Mouse (Mus musculus): ENCODE measurements around the gene Tmco4.
A peak's percentile ranks its signal among the peaks of the same experiment; 100 is the strongest.
"Not testable (repeated sequence)": the region's sequence is repeated elsewhere in the genome, so short reads cannot be mapped to it uniquely, and the experiment has no call there.

Tmco4 gene

GRCm38 (mm10) chr4:138972139-138972826 is 405 bp upstream of the Tmco4 start:
- peak in 1 of 2 experiments; percentile 21 for DNase-seq (ENCODE audit: low read depth in 2 of 2, low spot score in 2 of 2)

GRCm38 (mm10) chr4:138973719-138974115 is 1.0 kb downstream of the Tmco4 start:
- no peak for DNase-seq (ENCODE audit: low read depth in 2 of 2, low spot score in 2 of 2)

DNA sequence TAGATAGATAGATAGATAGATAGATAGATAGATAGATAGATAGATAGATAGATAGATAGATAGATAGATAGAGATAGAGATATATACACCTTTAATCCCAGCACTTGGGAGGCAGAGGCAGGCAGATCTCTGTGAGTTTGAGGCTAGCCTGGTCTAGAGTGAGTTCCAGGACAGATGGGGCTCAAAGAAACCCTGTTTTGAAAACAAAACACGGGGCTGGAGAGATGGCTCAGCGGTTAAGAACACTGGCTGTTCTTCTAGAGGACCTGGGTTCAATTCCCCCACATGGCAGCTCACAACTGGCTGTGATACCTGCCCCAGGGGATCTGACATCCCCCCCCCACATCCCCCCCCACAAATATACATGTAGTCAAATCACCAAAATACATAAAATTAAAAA is 1.9 kb downstream of the Tmco4 start:
- DNase-seq (ENCODE audit: low read depth in 2 of 2, low spot score in 2 of 2): not testable (repeated sequence)

DNA sequence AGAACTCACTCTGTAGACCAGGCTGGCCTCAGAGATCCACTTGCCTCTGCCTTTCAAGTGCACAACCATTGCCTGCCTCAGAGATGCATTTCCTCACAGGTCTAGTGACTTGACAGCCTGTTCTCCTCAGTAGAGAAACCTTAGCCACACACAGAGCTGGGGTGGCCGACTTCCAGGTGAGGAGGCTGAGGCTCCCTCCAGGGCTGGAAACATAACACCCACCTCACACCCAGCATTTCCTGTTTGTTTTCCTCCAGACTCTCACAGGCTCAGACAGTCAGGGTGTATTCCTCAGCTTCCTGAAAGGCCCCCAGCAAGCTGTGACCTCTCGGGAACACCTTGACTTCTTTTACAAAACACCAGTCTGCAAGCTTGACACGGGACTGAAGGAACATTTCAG is 2.5 kb downstream of the Tmco4 start:
- no peak for DNase-seq (ENCODE audit: low read depth in 2 of 2, low spot score in 2 of 2)

DNA sequence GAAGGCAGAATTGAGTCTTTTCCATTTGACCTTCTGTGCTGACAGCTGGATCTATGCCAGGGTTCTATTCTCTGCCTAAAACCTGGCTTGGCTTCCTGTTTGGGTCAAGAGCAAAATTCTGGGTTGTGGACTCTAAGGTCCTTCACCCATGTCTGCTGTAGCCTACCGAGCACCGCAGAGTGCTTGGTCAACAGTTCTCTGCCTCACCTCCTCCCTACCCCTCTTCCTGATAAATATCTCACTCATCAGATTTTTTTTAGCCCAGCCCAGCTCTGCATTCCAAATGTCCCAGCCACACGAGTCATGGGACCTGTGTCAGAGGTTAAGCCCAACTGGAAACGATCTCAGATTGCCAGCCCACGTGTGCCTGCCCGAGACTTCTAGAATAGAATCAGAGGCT is 3.4 kb downstream of the Tmco4 start:
- no peak for DNase-seq (ENCODE audit: low read depth in 2 of 2, low spot score in 2 of 2)

GRCm38 (mm10) chr4:138980021-138980420 is 7.3 kb downstream of the Tmco4 start:
- DNase-seq (ENCODE audit: low read depth in 2 of 2, low spot score in 2 of 2): no peak

GRCm38 (mm10) chr4:138980771-138981420 is 8.2 kb downstream of the Tmco4 start:
- no peak for DNase-seq (ENCODE audit: low read depth in 2 of 2, low spot score in 2 of 2)

DNA sequence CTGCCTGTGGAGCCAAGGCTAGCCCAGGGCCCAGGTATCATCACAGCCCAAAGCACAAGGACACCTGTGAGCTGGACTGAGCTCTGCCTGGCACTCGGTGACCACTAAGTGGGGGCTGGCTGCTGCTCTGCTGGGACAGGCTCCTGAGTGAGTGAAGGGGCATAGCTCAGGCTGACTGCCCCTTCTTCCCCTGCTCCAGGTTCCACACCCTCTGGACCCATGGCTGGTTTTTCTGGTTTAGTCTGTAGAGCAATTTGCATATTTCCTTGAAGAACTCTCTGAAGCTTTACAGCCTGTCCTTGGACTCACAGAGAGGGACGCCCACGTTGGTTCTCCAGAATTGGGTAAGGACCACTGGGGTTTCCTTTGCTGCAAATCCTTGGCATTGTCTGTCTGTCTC is 10.7 kb downstream of the Tmco4 start:
- DNase-seq (ENCODE audit: low read depth in 2 of 2, low spot score in 2 of 2): no peak

DNA sequence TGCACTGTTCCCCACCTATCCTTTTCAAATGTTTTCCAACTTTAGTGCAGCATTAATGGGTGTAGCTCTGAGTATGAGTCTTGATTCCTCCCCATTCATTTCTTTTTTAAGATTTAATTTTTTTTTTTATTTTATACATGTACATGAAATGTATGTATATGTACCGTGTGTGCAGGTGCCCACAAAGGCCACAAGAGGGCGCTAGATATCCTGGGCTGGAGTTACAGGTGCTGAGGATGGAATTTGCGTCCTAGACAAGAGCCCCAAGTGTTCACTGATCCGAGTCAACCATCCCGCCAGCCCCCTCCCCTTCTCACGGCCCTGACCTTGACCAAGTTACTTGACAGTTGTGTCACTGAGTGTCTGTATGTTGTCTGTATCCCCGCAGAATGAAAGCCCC is 12.1 kb downstream of the Tmco4 start:
- DNase-seq (ENCODE audit: low read depth in 2 of 2, low spot score in 2 of 2): no peak

GRCm38 (mm10) chr4:138986280-138986679 is 13.6 kb downstream of the Tmco4 start:
- no peak for DNase-seq (ENCODE audit: low read depth in 2 of 2, low spot score in 2 of 2)

- no peak for DNase-seq (ENCODE audit: low read depth in 2 of 2, low spot score in 2 of 2)
Observed at GRCm38 (mm10) chr4:138994389-138994788, 21.7 kb downstream of the Tmco4 start.

- DNase-seq (ENCODE audit: low read depth in 2 of 2, low spot score in 2 of 2): peak; percentile 37 to 44
Observed at GRCm38 (mm10) chr4:138996410-138996809, 23.7 kb downstream of the Tmco4 start.

- DNase-seq (ENCODE audit: low read depth in 2 of 2, low spot score in 2 of 2): peak in 1 of 2 experiments; percentile 8
Observed at GRCm38 (mm10) chr4:138997121-138997520, 24.4 kb downstream of the Tmco4 start.

- DNase-seq (ENCODE audit: low read depth in 2 of 2, low spot score in 2 of 2): no peak
Observed at GRCm38 (mm10) chr4:138998611-138999010, 25.9 kb downstream of the Tmco4 start.

- DNase-seq (ENCODE audit: low read depth in 2 of 2, low spot score in 2 of 2): no peak
Observed at GRCm38 (mm10) chr4:139001026-139001425, 28.3 kb downstream of the Tmco4 start.

DNA sequence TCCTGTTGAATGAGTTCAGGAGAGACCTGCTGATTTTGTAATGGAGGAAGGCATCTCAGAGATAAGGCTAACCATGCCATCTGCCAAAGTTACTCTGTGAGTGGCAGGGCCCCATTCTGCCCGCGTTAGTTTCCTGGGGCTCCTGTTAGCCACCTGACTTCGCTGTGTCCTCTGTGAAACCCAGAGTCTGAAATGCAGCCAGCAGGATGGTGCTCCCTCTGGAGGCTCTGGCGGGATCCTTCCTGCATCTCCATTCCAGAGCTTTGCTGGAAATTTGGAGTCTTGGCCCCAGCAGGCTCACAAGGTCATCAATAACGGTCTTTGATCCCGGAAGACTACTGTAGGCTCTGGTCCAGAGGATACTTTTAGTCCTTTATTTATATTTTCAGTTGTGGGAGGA is 28.7 kb downstream of the Tmco4 start:
- no peak for DNase-seq (ENCODE audit: low read depth in 2 of 2, low spot score in 2 of 2)

GRCm38 (mm10) chr4:139004067-139004466 is 31.4 kb downstream of the Tmco4 start:
- no peak for DNase-seq (ENCODE audit: low read depth in 2 of 2, low spot score in 2 of 2)

- no peak for DNase-seq (ENCODE audit: low read depth in 2 of 2, low spot score in 2 of 2)
Observed at GRCm38 (mm10) chr4:139005214-139005613, 32.5 kb downstream of the Tmco4 start.

DNA sequence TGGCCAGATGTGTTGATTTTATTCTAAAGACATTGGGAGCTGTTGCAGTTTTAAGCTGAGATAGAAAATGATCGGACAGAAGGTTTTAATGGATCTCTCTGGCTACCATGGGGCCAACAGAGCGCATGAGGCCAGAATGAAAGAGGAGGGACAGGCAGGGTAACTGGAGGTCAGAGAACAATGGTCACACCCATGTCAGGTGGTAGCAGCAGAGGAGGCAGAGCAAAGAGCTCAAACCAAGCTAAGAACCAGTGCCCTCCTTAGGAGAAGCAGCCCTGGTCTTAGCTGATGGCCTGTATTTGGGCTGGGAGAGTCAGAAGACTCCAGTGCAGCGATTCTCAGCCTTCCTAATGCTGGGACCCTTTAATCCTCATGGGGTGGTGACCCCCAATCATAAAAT is 34.7 kb downstream of the Tmco4 start:
- no peak for DNase-seq (ENCODE audit: low read depth in 2 of 2, low spot score in 2 of 2)

GRCm38 (mm10) chr4:139007981-139008536 is 35.4 kb downstream of the Tmco4 start:
- DNase-seq (ENCODE audit: low read depth in 2 of 2, low spot score in 2 of 2): no peak

GRCm38 (mm10) chr4:139011201-139011702 is 38.6 kb downstream of the Tmco4 start:
- DNase-seq (ENCODE audit: low read depth in 2 of 2, low spot score in 2 of 2): no peak

- DNase-seq (ENCODE audit: low read depth in 2 of 2, low spot score in 2 of 2): no peak
Observed at GRCm38 (mm10) chr4:139013281-139013680, 40.6 kb downstream of the Tmco4 start.

All from CD8-positive naive resting alpha-beta T cell, adult 2 months (primary cell).